Mouse (Mus musculus) cortical plate, adult 2 months (tissue): Measurements from ENCODE around the gene Enpp5. TPM values are rescaled to one million over a fixed set of nuclear protein-coding genes. Genes with fewer than 3 reads are reported as not detected.
A peak's percentile ranks its signal among the peaks of the same experiment; 100 is the strongest.

ENCODE experiments used
- H3K27ac ChIP-seq: fragments of 200-500 bp; 2 replicates; pipeline ENCODE4 v1.5.1; 2012; ENCODE audit warnings: low read length, control low read depth, inconsistent platforms; ENCODE audit not compliant: insufficient read depth
- H3K4me1 ChIP-seq: fragments of 200-500 bp; 2 replicates; pipeline ENCODE4 v1.6.1; 2011; ENCODE audit warnings: low read length; ENCODE audit not compliant: control insufficient read depth, insufficient read depth
- H3K4me3 ChIP-seq: fragments of 200-500 bp; 2 replicates; pipeline ENCODE4 v1.5.1; 2011; ENCODE audit warnings: mild to moderate bottlenecking, low read length, control low read depth; ENCODE audit not compliant: insufficient read depth
- CTCF ChIP-seq: fragments of 200-500 bp; IDR thresholded peaks from 2 replicates; pipeline ENCODE4 v1.5.1; 2011; ENCODE audit warnings: mild to moderate bottlenecking, control low read depth, low read length; ENCODE audit not compliant: insufficient read depth; ENCODE audit errors: extremely low read depth
- POLR2A ChIP-seq: fragments of 200-500 bp; IDR thresholded peaks from 2 replicates; pipeline ENCODE4 v1.6.1; 2011; ENCODE audit warnings: mild to moderate bottlenecking, low read length, control low read depth; ENCODE audit not compliant: insufficient read depth; ENCODE audit errors: extremely low read depth
- polyA plus RNA-seq: library from polyadenylated mRNA; depleted of rRNA; stranded (reverse); fragments of >200 nt; gene quantifications from 2 replicates; pipeline ENCODE4 v1.2.3, GENCODE M21; 2012; rRNA removed

The Enpp5 gene
- polyA plus RNA-seq, 1 experiment: 216 TPM

GRCm38 (mm10) chr17:44118231-44118630 is 39.6 kb downstream of the Enpp5 start:
- Histone ChIP-seq H3K4me1 (no peaks in the 10 kb centered on the region), H3K27ac (no peak overlapping the region), H3K4me3 (no peak overlapping the region)
- TF ChIP-seq CTCF: no peak
- no peak for TF ChIP-seq POLR2A

- Histone ChIP-seq H3K4me3 (no peak overlapping the region), H3K4me1 (no peaks in the 10 kb centered on the region), H3K27ac (peak overlapping the region; percentile 65; the same call in 1 of the 2 replicates)
- TF ChIP-seq CTCF: no peak
- no peak for TF ChIP-seq POLR2A
Measured at GRCm38 (mm10) chr17:44121366-44122100, 42.9 kb downstream of the Enpp5 start.

- Histone ChIP-seq H3K4me1 (no peaks in the 10 kb centered on the region), H3K27ac (no peak overlapping the region), H3K4me3 (no peak overlapping the region)
- TF ChIP-seq CTCF (no peak), POLR2A (no peak)
Measured at GRCm38 (mm10) chr17:44129092-44129750, 50.6 kb downstream of the Enpp5 start.

- Histone ChIP-seq H3K4me1 (no peaks in the 10 kb centered on the region), H3K27ac (no peak overlapping the region), H3K4me3 (no peak overlapping the region)
- TF ChIP-seq CTCF (peak; percentile 87), POLR2A (no peak)
Measured at GRCm38 (mm10) chr17:44130429-44130828, 51.8 kb downstream of the Enpp5 start.

GRCm38 (mm10) chr17:44134106-44134505 is 55.5 kb downstream of the Enpp5 start:
- H3K27ac ChIP-seq: no peak overlapping the region
- H3K4me3 ChIP-seq: no peak overlapping the region
- TF ChIP-seq CTCF (no peak), POLR2A (no peak)
- H3K4me1 ChIP-seq: no peaks in the 10 kb centered on the region

GRCm38 (mm10) chr17:44134545-44134944 is 55.9 kb downstream of the Enpp5 start:
- H3K27ac ChIP-seq: no peak overlapping the region
- no peaks in the 10 kb centered on the region for H3K4me1 ChIP-seq
- TF ChIP-seq POLR2A: no peak
- TF ChIP-seq CTCF: no peak
- H3K4me3 ChIP-seq: no peak overlapping the region

- H3K4me3 ChIP-seq: no peak overlapping the region
- no peak overlapping the region for H3K27ac ChIP-seq
- TF ChIP-seq CTCF (no peak), POLR2A (no peak)
- no peaks in the 10 kb centered on the region for H3K4me1 ChIP-seq
Measured at GRCm38 (mm10) chr17:44136018-44136417, 57.4 kb downstream of the Enpp5 start.

Other genes starting within 250 kb of the Enpp5 start
- 12.6 and 14.4 TPM in 2 replicates for gene Enpp4, start 27.0 kb downstream of the Enpp5 start, polyA plus RNA-seq
- 3.3 and 3.6 TPM in 2 replicates for gene Clic5, start 109.8 kb downstream of the Enpp5 start, polyA plus RNA-seq